Mouse (Mus musculus) subcutaneous adipose tissue, adult 2 months (tissue): Measurements from ENCODE around the gene Olfr904. TPM values are rescaled to one million over a fixed set of nuclear protein-coding genes. Genes with fewer than 3 reads are reported as not detected.

ENCODE experiments used
- polyA plus RNA-seq: library from polyadenylated mRNA; depleted of rRNA; stranded (reverse); fragments of >200 nt; gene quantifications from 2 replicates; pipeline ENCODE4 v1.2.3, GENCODE M21; 2012; ENCODE audit warnings: low replicate concordance; rRNA removed

Olfr904 gene
- not detected in 2 replicates for polyA plus RNA-seq

GRCm38 (mm10) chr9:38462844-38463243 lies at the start of gene Olfr904:
Olfr904 (plus strand) TSS chr9:38463144.

GRCm38 (mm10) chr9:38429155-38429554 lies 33.8 kb upstream of the Olfr904 start, which contains the start of gene Olfr901:
Olfr901 (plus strand) TSS chr9:38429455.

GRCm38 (mm10) chr9:38447352-38447751 lies 15.6 kb upstream of the Olfr904 start, which contains the start of gene Olfr902:
Olfr902 (plus strand) TSS chr9:38447652.

GRCm38 (mm10) chr9:38470807-38471206 lies 7.9 kb downstream of the Olfr904 start, which contains the start of gene Olfr905:
Olfr905 (plus strand) TSS chr9:38471107.

GRCm38 (mm10) chr9:38486785-38487184 lies 23.8 kb downstream of the Olfr904 start, which contains the start of gene Olfr906:
Olfr906 (plus strand) TSS chr9:38487085.

GRCm38 (mm10) chr9:38495501-38495900 lies 32.6 kb downstream of the Olfr904 start, which contains the start of gene Olfr907:
Olfr907 (plus strand) TSS chr9:38495801.

Other genes starting within 250 kb of the Olfr904 start
- not detected in 2 replicates for gene Olfr894, start 245.1 kb upstream of the Olfr904 start, polyA plus RNA-seq
- not detected in 2 replicates for gene Olfr143, start 210.4 kb upstream of the Olfr904 start, polyA plus RNA-seq
- gene Olfr895, start 195.3 kb upstream of the Olfr904 start, polyA plus RNA-seq = not detected in 2 replicates
- not detected in 2 replicates for gene Olfr896-ps1, start 172.0 kb upstream of the Olfr904 start, polyA plus RNA-seq
- gene Olfr25, start 134.1 kb upstream of the Olfr904 start, polyA plus RNA-seq = not detected in 2 replicates
- not detected in 2 replicates for gene Olfr898, start 114.7 kb upstream of the Olfr904 start, polyA plus RNA-seq
- not detected in 2 replicates for gene Olfr250, start 96.2 kb upstream of the Olfr904 start, polyA plus RNA-seq
- gene Olfr251, start 86.1 kb upstream of the Olfr904 start, polyA plus RNA-seq = not detected in 2 replicates
- not detected in 2 replicates for gene Olfr147, start 61.4 kb upstream of the Olfr904 start, polyA plus RNA-seq
- gene Olfr901, start 33.7 kb upstream of the Olfr904 start, polyA plus RNA-seq = not detected in 2 replicates
- gene Olfr902, start 15.5 kb upstream of the Olfr904 start, polyA plus RNA-seq = not detected in 2 replicates
- not detected in 2 replicates for gene Olfr905, start 8.0 kb downstream of the Olfr904 start, polyA plus RNA-seq
- gene Olfr906, start 23.9 kb downstream of the Olfr904 start, polyA plus RNA-seq = not detected in 2 replicates
- not detected in 2 replicates for gene Olfr907, start 32.7 kb downstream of the Olfr904 start, polyA plus RNA-seq
- gene Olfr911-ps1, start 58.4 kb downstream of the Olfr904 start, polyA plus RNA-seq = not detected in 2 replicates
- gene Olfr910, start 74.7 kb downstream of the Olfr904 start, polyA plus RNA-seq = not detected in 2 replicates
- not detected in 2 replicates for gene Olfr912, start 117.0 kb downstream of the Olfr904 start, polyA plus RNA-seq
- not detected in 2 replicates for gene Olfr913, start 129.6 kb downstream of the Olfr904 start, polyA plus RNA-seq
- not detected in 2 replicates for gene Olfr914, start 142.0 kb downstream of the Olfr904 start, polyA plus RNA-seq
- gene Olfr916, start 196.7 kb downstream of the Olfr904 start, polyA plus RNA-seq = not detected in 2 replicates
- not detected in 2 replicates for gene Olfr917, start 202.7 kb downstream of the Olfr904 start, polyA plus RNA-seq
- gene Olfr918, start 211.5 kb downstream of the Olfr904 start, polyA plus RNA-seq = not detected in 2 replicates
- gene Olfr919, start 240.5 kb downstream of the Olfr904 start, polyA plus RNA-seq = not detected in 2 replicates